Mouse (Mus musculus): ENCODE measurements around the gene Bcdin3d.

Gene Bcdin3d

DNA sequence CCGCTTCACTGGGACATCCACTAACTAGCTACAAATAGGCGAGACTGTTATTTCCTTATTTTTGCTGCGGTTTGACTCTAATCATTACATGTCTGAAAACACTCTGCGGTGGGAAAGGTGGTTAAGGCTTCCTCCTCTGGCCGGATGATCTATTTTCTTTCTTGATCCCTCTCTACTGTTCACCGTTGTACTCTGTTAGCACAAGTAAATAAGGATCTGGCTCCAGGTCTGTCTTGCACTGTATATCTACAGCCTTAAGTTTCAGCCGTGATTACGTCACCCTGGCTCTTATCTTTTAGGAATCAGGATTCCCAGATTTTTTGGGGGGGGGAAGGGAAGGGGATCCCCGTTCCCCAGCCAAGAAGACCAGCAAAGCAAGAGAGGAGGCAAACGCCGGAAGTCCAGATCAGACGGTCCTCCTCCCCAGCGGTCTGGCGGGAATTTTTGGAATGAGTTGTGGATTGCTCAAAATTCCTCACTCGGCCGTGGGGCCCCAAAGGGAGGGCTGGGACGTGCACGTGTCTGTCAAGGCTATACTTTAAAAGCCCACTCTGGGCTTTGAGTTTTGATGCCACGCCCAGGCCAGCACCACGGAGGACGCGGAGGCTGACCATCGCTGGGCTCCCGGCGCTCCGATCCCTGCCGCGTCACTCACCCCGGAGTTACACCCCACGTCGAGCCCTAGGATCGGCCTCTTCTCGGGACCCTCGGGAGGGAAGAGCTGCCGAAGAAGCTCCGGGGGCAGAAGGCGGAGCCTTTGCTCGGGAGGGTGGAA lies 542 bp downstream of the Bcdin3d start:
- DNase-seq (ENCODE audit: low read depth, low spot score), result no peak

GRCm38 (mm10) chr15:99472972-99473371 lies 1.6 kb downstream of the Bcdin3d start:
- DNase-seq (ENCODE audit: low read depth, low spot score), result no peak

GRCm38 (mm10) chr15:99471677-99472063 lies 2.9 kb downstream of the Bcdin3d start:
- DNase-seq (ENCODE audit: low read depth, low spot score), result no peak

- no peak for DNase-seq (ENCODE audit: low read depth, low spot score)
Measured at GRCm38 (mm10) chr15:99470971-99471676, 3.4 kb downstream of the Bcdin3d start.

DNA sequence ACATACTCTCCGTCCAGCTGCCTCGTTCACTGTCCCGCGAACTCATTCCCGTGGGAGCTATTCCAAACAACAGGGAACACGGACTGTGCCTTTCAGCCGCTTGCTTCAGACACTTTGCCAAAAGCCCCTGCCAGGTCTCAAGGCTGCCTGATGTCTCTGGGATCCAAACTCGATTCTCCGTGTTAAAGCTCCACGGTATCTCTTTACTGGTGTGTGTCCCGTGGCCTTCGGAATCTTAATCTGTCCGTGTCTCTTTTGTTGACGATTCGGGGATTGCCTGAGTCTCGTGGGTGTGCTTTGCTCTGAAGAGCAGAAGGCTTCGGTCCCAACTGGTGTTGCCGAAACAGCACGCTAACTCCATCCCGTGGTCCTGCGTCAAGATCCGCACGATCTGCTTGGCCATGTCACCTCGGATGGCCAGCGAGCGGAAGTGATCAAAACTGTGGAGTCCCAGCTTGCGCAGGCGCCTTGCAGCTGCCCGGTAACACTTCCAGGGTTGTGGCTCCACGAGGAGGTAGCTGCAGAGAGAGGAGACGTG lies 4.2 kb downstream of the Bcdin3d start:
- DNase-seq (ENCODE audit: low read depth, low spot score), result no peak

GRCm38 (mm10) chr15:99469736-99470135 lies 4.8 kb downstream of the Bcdin3d start:
- no peak for DNase-seq (ENCODE audit: low read depth, low spot score)

- DNase-seq (ENCODE audit: low read depth, low spot score), result no peak
Measured at GRCm38 (mm10) chr15:99469067-99469466, 5.5 kb downstream of the Bcdin3d start.

GRCm38 (mm10) chr15:99463194-99463593 lies 11.3 kb downstream of the Bcdin3d start:
- no peak for DNase-seq (ENCODE audit: low read depth, low spot score)

- peak; percentile 84 for DNase-seq (ENCODE audit: low read depth, low spot score)
Measured at GRCm38 (mm10) chr15:99457606-99458401, 16.7 kb downstream of the Bcdin3d start, which contains the start of gene Nckap5l. Nckap5l (minus strand) TSS chr15:99457748.

DNA sequence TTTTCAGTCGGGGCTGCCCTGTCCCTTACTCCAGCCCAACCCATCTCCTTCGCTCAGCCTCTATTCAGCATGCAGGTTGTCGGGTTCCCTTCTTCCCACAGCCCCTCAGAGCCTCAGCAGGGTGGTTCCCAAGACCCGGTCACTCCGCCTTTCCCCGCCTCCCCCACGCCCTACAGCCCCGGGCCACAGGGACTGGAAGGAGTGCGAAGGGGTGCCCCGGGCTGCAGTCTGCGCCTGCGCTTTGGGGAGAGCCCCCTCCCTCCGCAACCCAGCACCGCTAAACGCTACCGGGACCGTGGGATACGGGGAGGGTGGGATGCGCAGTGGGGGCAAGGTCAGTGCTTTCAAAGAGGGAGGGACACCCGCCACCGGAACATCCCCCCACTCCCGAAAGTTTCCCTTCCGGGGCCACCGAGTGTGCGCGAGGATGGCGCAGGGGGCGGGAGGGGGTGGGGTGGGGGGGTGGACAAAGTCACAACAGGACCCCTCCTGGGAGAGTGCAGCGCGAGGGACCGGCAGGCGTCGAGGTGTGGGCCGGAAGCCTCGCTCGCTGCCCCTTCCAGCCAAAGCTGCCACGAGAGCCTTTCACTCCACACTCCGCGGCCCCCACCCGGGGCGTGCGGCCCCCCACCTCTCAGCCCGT lies 17.4 kb downstream of the Bcdin3d start:
- DNase-seq (ENCODE audit: low read depth, low spot score), result peak; percentile 26

- DNase-seq (ENCODE audit: low read depth, low spot score), result no peak
Measured at GRCm38 (mm10) chr15:99456338-99456962, 18.1 kb downstream of the Bcdin3d start.

DNA sequence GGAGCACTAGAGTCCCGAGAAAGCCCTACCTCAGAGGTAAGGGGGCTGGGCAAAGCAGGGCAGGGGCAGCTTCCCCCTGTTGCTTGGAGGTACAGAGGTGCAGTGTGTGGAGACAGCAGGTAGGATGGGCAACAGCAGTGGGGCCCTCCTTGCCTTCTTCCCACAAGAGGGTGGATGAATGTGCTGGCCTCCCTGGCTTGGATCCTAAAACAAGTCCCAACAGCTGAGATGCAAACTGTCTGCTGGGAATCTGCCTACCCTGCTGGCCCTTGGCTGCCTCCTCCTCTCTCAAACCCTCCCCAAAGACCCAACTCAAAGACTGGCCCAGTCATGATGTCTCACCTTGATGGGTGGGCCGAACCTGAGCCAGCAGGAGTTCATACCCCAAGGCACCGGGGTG lies 19.1 kb downstream of the Bcdin3d start:
- no peak for DNase-seq (ENCODE audit: low read depth, low spot score)

DNA sequence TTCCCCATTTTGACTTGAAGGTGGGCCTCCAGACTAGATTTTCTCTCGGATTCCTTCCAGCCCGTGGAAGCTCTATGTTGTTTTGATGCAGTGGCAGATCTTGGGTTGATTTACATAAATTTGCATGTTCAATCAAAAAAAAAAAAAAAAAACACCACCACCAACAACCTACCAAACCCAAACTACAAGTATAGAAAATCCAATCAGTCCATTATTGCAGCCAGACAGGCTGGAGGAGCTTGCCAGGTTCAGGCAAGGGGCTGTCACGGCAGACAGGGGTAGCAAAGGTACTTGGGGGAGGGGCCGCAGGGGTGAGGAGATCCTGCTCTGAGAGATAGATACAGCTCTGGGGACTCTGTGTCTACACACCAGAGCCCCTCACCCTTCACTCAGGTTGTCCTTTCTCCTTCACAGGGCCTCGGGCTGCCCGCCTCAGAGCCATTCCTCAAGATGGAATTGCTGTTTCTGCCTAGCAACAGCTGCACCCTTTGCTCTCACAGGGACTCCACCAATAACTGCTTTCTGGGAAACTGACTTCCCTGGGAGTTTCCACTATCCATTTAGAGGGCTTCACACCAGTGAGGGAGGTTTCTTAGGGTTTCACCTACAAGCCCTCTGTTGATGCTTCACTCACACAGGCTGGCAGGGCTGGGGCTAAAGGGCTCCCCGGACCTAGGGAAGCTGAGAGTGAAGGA lies 19.8 kb downstream of the Bcdin3d start:
- DNase-seq (ENCODE audit: low read depth, low spot score), result no peak

GRCm38 (mm10) chr15:99453153-99453900 lies 21.2 kb downstream of the Bcdin3d start:
- DNase-seq (ENCODE audit: low read depth, low spot score), result no peak

GRCm38 (mm10) chr15:99449751-99450280 lies 24.7 kb downstream of the Bcdin3d start:
- no peak for DNase-seq (ENCODE audit: low read depth, low spot score)

- DNase-seq (ENCODE audit: low read depth, low spot score), result peak; percentile 32
Measured at GRCm38 (mm10) chr15:99449131-99449750, 25.3 kb downstream of the Bcdin3d start.

DNA sequence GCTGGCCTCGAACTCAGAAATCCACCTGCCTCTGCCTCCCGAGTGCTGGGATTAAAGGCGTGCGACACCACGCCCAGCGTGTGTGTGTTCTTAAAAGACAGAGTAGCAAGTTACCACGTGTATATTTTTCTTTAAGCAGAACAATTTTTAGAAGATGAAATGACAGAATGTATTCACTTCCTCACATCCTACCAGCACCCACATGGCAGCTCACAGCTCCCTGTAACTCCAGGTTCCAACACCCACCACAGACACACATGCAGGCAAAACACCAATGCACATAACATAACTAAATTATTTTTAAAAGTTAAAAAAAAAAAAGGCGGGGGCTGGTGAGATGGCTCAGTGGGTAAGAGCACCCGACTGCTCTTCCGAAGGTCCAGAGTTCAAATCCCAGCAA lies 28.4 kb downstream of the Bcdin3d start:
- peak; percentile 68 for DNase-seq (ENCODE audit: low read depth, low spot score)

- no peak for DNase-seq (ENCODE audit: low read depth, low spot score)
Measured at GRCm38 (mm10) chr15:99445567-99445966, 29.0 kb downstream of the Bcdin3d start.

DNA sequence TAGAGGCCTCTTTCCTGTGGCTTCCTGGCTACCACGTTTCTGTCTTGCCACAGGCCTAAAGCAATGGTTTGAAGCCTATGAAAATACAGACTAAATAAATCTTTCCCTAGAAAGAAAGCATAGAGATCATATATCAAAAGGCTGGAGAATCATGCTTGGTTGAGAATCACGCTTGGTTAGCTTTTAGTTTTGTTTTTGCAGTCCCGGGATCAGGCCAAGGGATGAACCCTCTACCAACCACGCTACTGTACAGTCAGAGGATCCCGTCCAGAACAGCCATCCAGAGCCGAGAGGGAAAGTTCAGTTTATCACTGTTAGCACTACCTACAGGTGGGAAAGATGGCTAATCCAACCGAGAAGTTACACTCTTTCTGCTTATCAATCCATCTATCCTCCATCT lies 32.2 kb downstream of the Bcdin3d start:
- no peak for DNase-seq (ENCODE audit: low read depth, low spot score)
